Mouse (Mus musculus) myocyte (in vitro differentiated cells): ENCODE results near the gene Nat8f2.
"Not testable (repeated sequence)": the region's sequence is repeated elsewhere in the genome, so short reads cannot be mapped to it uniquely, and the experiment has no call there.

Experiments
- E2F4 ChIP-seq: IDR thresholded peaks from one replicate; pipeline ENCODE4 v1.6.1; 2011; ENCODE audit warnings: mild to moderate bottlenecking, control low read depth, moderate library complexity; ENCODE audit not compliant: insufficient read depth
- MAX ChIP-seq: IDR thresholded peaks from one replicate; pipeline ENCODE4 v1.6.1; 2011; ENCODE audit warnings: low read depth, mild to moderate bottlenecking, control low read depth
- MYOD1 ChIP-seq, 3 experiments: IDR thresholded peaks; one replicate each; pipeline ENCODE4 v1.6.1; 2011; ENCODE audit warnings: control low read depth in 2 of 3, low read depth in 2 of 3, mild to moderate bottlenecking in 2 of 3, moderate library complexity in 1 of 3; ENCODE audit not compliant: insufficient read length in 2 of 3, control insufficient read depth in 1 of 3
- POLR2A ChIP-seq: IDR thresholded peaks from one replicate; pipeline ENCODE4 v1.6.1; 2011; ENCODE audit warnings: low read depth, mild to moderate bottlenecking, control low read depth, moderate library complexity; ENCODE audit not compliant: insufficient read length
- TCF12 ChIP-seq: IDR thresholded peaks from one replicate; pipeline ENCODE4 v1.6.1; 2011; ENCODE audit warnings: mild to moderate bottlenecking, control low read depth; ENCODE audit not compliant: poor library complexity, insufficient read depth, severe bottlenecking
- USF1 ChIP-seq: IDR thresholded peaks from one replicate; pipeline ENCODE4 v1.6.1; 2011; ENCODE audit warnings: low read depth, mild to moderate bottlenecking, control low read depth, moderate library complexity

- not testable (repeated sequence) for TF ChIP-seq POLR2A; MYOD1 (IDR thresholded peaks at IDR 0.05; ENCODE audit: control insufficient read depth in 1 of 3, insufficient read length in 2 of 3, low read depth in 2 of 3); TCF12; E2F4; MAX; USF1
Observed at GRCm38 (mm10) chr6:85895061-85895648, 26.2 kb upstream of the Nat8f2 start.
